Mouse (Mus musculus) myocyte (in vitro differentiated cells): ENCODE measurements around the gene Calm5.

ENCODE experiments used
- MAX ChIP-seq: IDR thresholded peaks from one replicate; pipeline ENCODE4 v1.6.1; 2011; ENCODE audit warnings: low read depth, mild to moderate bottlenecking, control low read depth
- MYOG ChIP-seq, 3 experiments: IDR thresholded peaks; one replicate each; pipeline ENCODE4 v1.6.1; 2011; ENCODE audit warnings: control low read depth in 2 of 3, low read depth in 2 of 3, mild to moderate bottlenecking in 2 of 3; ENCODE audit not compliant: insufficient read length in 2 of 3, control insufficient read depth in 1 of 3, insufficient read depth in 1 of 3

DNA sequence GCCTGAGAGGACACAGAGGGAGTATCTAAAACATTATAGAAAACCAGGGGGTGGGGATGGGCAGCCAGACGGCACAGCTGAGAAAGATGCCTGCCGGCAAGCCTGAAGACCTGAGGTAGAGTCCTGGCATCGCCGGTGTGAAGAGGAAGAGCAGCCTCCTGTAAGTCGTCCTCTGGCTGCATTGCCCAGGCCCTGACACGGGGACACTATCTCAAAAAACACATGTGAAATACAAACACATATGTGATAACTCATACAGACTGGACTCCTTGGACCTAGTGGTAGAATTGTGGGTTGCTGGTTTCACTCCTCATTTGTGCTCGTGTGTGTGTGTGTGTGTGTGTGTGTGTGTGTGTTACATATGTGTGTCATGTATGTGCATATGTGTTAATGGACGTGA is 7.3 kb downstream of the Calm5 start:
- TF ChIP-seq MYOG (IDR thresholded peaks at IDR 0.05; ENCODE audit: control insufficient read depth in 1 of 3, insufficient read depth in 1 of 3, insufficient read length in 2 of 3, low read depth in 2 of 3) (no peak), MAX (no peak)
